Comparison of ENCODE assay signal across 8 mouse cellular contexts in the genomic region with DNA sequence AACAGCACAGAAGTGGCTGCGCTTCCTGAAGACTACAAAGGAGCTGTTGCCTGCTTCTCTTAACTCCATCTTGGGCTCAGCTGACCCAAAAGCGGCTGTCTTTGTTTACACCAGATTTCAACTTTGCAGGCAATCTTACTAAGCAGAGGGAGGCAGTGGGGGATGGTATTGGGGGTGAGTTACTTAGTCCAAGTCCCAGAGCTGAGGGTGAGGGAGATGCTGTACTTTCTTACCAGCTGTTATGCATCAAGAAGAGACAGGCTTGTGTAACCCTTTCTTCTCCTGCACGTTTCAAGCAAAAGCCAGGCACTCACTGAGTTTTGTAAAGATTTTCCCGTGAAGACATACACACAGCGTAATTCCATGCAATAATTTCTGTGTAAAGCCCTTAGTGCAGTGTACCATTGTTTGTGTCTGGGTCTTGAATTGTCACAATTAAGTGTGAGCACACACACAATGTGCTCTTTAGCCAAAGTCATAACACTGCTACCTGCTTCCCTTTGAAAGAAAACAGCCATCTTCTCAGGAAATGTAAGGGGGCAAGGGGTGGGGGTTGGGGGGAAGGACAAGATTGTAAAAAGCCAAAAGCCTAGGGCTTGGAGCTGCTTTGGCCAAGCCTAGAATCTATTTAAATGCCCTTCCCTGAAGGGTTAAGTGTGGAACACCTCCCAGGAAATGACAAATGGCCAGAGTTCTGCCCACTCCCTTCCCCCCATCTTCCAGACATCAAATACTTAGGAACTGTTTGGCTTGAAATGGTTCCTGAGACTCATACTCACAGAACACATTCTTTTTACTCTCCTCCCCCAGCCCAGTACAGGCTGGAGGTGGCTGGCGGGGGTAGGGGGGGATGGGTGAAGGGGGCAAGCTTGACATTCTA. TPM values are rescaled to one million over a fixed set of nuclear protein-coding genes. Genes with fewer than 3 reads are reported as not detected.
DNase-seq lines count a peak whose midpoint lies in the region; ATAC-seq lines count a peak whose summit lies in the region.

No protein-coding gene starts in this region.

- H3K9ac ChIP-seq in embryonic facial prominence, embryonic 15.5 days: no peak overlapping the region
- H3K9ac ChIP-seq in limb, embryonic 12.5 days (replicated peaks): 0 out of 2 replicates have a peak overlapping the region, but pooled peaks have one; percentile 31

- DNase-seq in adrenal gland, adult (ENCODE audit: inconsistent age in 2 of 2, low spot score in 1 of 2): peak; percentile 11 to 32
- no peak for DNase-seq in adrenal gland, postnatal 4 days (ENCODE audit: low spot score in 2 of 2)
- peak; percentile 47 for DNase-seq in hindbrain, embryonic 10.5 days (ENCODE audit: low spot score)
- DNase-seq in ovary, postnatal 14 days (ENCODE audit: low spot score): peak; percentile 46
- no peak for DNase-seq in right cerebral cortex, adult 18-20 months
- DNase-seq in layer of hippocampus, postnatal 25 days (ENCODE audit: extremely low spot score in 1 of 2, low spot score in 1 of 2): no peak

- 16% methylated on average over 6 of the region's 6 CpGs for WGBS in embryonic facial prominence, embryonic 15.5 days
- WGBS in hindbrain, embryonic 10.5 days: 46% methylated on average over 6 of the region's 6 CpGs
- WGBS in limb, embryonic 12.5 days: 9% methylated on average over 6 of the region's 6 CpGs

- ATAC-seq in embryonic facial prominence, embryonic 15.5 days (ENCODE audit: insufficient number of reproducible peaks, low FRiP score, low TSS enrichment, low read depth): peak; percentile 89
- ATAC-seq in limb, embryonic 12.5 days (ENCODE audit: insufficient number of reproducible peaks, insufficient read depth, low FRiP score, low TSS enrichment, low read depth): peak; percentile 87

- H3K9me3 ChIP-seq in embryonic facial prominence, embryonic 15.5 days (replicated peaks): no peaks in the 10 kb centered on the region
- no peaks in the 10 kb centered on the region for H3K9me3 ChIP-seq in hindbrain, embryonic 10.5 days
- H3K9me3 ChIP-seq in limb, embryonic 12.5 days: no peaks in the 10 kb centered on the region

- peak overlapping the region; percentile 96 for H3K27ac ChIP-seq in embryonic facial prominence, embryonic 15.5 days (replicated peaks)
- H3K27ac ChIP-seq in hindbrain, embryonic 10.5 days: peak overlapping the region; percentile 77
- peak overlapping the region; percentile 96 for H3K27ac ChIP-seq in limb, embryonic 12.5 days

- H3K4me3 ChIP-seq in embryonic facial prominence, embryonic 15.5 days (replicated peaks): peak overlapping the region; percentile 22
- no peak overlapping the region for H3K4me3 ChIP-seq in hindbrain, embryonic 10.5 days
- peak overlapping the region; percentile 11; the same call in 1 of the 2 replicates for H3K4me3 ChIP-seq in limb, embryonic 12.5 days (replicated peaks)

- H3K4me2 ChIP-seq in embryonic facial prominence, embryonic 15.5 days (replicated peaks): peak overlapping the region; percentile 41
- peak overlapping the region; percentile 43 for H3K4me2 ChIP-seq in limb, embryonic 12.5 days

- no peaks in the 10 kb centered on the region for H3K36me3 ChIP-seq in embryonic facial prominence, embryonic 15.5 days
- H3K36me3 ChIP-seq in hindbrain, embryonic 10.5 days: no peaks in the 10 kb centered on the region
- no peaks in the 10 kb centered on the region for H3K36me3 ChIP-seq in limb, embryonic 12.5 days

- H3K4me1 ChIP-seq in embryonic facial prominence, embryonic 15.5 days: peaks cover 32% of the 10 kb centered on the region
- peaks cover 22% of the 10 kb centered on the region for H3K4me1 ChIP-seq in hindbrain, embryonic 10.5 days (replicated peaks)
- peaks cover 42% of the 10 kb centered on the region for H3K4me1 ChIP-seq in limb, embryonic 12.5 days (replicated peaks)

- no peaks in the 10 kb centered on the region for H3K27me3 ChIP-seq in embryonic facial prominence, embryonic 15.5 days
- H3K27me3 ChIP-seq in hindbrain, embryonic 10.5 days (ENCODE audit: insufficient read depth, poor library complexity, severe bottlenecking): no peaks in the 10 kb centered on the region
- no peaks in the 10 kb centered on the region for H3K27me3 ChIP-seq in limb, embryonic 12.5 days

RNA-seq across cellular contexts. Expression of a gene that starts 15.0 kb away (rescaled TPM):
- 100 to 1,000 TPM; 705 to 818 TPM for total RNA-seq in adrenal gland, postnatal 4 days (2021)
- 2,269 and 2,307 TPM in 2 replicates for polyA plus RNA-seq in embryonic facial prominence, embryonic 15.5 days (2015; fragmentation: Nextera tagmentation; extraction: Ambion mirVana)
- polyA plus RNA-seq in hindbrain, embryonic 10.5 days (2016; fragmentation: Nextera tagmentation; extraction: Ambion mirVana): 99.8 and 130 TPM in 2 replicates
- polyA plus RNA-seq in limb, embryonic 12.5 days (2016; fragmentation: Nextera tagmentation; extraction: Ambion mirVana): 448 and 471 TPM in 2 replicates
- total RNA-seq in layer of hippocampus, postnatal 25 days (2021): 10 to 100 TPM; 17.0 to 18.9 TPM

Comparison
In these comparisons a context has a peak if more than half of its experiments do, and no peak if none do; other contexts are left out.
1. DNase-seq: peak in adrenal gland, adult (2 of 2), hindbrain, embryonic 10.5 days (single experiment) and ovary, postnatal 14 days (single experiment); none in adrenal gland, postnatal 4 days (0 of 2), right cerebral cortex, adult 18-20 months (single experiment) and layer of hippocampus, postnatal 25 days (0 of 2).
2. Peak in every context shown above with its lines, with median percentiles within 50 percentile points of each other: H3K27ac ChIP-seq.